Mouse (Mus musculus): ENCODE measurements at regions not wholly inside any gene's neighbourhood (a gene's known extent, or its start where the extent isn't known, plus 50 kb on each side); places are given as distances from the start of the nearest gene placed in this dataset.
"Not testable (repeated sequence)": the region's sequence is repeated elsewhere in the genome, so short reads cannot be mapped to it uniquely, and the experiment has no call there.

- DNase-seq (ENCODE audit: low read depth, low spot score) = not testable (repeated sequence)
Measured at GRCm38 (mm10) chr12:92886394-92887075, 1037.6 kb upstream of the Sel1l start.

DNA sequence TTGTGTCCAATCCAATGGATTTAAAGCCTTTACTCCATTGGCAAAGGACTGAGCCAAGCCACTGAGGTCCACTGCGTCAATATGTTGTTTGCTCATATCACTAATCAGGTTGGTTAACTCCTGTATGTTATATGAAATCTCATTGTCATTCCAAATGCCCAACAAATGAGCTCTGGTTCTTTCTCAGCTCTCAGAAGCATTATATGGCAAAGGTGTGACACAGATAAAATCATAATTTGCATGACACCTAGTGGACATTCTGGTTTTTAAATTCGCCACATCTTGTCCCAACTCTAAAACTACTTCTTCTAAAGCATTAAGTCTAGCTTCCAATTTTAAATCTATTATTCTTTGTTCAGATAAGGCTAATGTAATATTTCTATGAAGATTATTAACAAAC, 1035.1 kb upstream of the Sel1l start:
- not testable (repeated sequence) for DNase-seq (ENCODE audit: low read depth, low spot score)

DNA sequence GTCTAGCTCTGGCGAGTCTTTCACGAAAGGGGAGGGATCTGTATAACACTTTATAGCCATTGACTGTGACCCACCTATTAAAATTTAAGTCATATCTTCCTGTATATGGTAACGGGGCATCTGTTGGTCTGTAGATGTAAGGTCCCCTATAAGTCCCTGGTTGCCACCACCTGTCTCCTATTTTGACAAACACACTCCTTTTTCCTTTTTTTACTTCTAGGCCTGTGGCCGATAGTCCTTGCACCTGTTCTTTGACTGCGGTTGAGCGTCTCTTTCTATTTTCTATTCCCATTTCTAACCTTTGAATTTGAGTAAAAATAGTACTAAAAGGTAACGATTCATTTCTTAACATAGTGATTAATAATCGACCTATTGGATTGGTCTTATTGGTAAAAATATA, 1034.1 kb upstream of the Sel1l start:
- not testable (repeated sequence) for DNase-seq (ENCODE audit: low read depth, low spot score)

- not testable (repeated sequence) for DNase-seq (ENCODE audit: low read depth, low spot score)
Measured at GRCm38 (mm10) chr12:92882540-92882939, 1033.6 kb upstream of the Sel1l start.

GRCm38 (mm10) chr12:92873602-92874001, 1024.6 kb upstream of the Sel1l start:
- DNase-seq (ENCODE audit: low read depth, low spot score) = no peak

GRCm38 (mm10) chr12:92869336-92869735, 1020.4 kb upstream of the Sel1l start:
- DNase-seq (ENCODE audit: low read depth, low spot score) = no peak

GRCm38 (mm10) chr12:92823090-92823786, 974.3 kb upstream of the Sel1l start:
- DNase-seq (ENCODE audit: low read depth, low spot score) = no peak

DNA sequence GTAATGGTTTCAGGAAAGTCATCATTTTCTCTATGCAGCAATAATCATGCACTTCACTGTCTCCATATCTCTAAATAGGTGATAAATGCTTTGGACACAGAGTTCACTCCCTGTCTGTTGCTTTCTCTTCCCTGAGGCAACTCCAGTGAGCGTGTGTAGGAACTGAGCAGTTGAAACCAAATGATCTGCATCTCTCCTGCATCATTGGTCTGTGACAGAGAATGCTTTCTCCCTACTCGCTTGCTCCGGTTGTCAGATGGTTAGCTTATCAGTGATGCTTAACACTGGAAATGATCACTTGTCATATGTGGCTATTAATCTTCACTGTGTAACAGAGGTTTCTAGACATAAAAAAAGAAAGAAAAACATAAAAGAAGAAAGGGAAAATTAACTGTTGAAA, 969.7 kb upstream of the Sel1l start:
- DNase-seq (ENCODE audit: low read depth, low spot score) = no peak

- no peak for DNase-seq (ENCODE audit: low read depth, low spot score)
Measured at GRCm38 (mm10) chr12:92801121-92801520, 952.2 kb upstream of the Sel1l start.

DNA sequence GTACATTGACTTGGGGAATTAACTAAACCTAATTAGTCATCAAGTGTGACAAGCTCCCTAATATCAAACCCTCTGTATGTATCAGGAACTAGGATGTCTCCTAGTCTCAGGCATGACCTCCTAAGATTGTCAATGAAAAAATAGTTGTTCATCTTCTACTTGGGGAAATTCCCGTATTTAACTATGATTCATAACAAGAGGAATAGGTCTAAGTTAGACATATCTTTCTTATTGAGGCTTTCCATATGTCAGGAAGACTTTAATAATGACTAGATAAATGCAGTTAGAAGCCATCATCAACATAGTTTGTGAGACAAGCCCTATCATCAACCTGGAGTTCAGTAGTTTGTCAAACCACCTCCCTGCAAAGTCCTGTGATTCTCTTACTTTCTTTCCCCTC, 934.4 kb upstream of the Sel1l start:
- no peak for DNase-seq (ENCODE audit: low read depth, low spot score)

DNA sequence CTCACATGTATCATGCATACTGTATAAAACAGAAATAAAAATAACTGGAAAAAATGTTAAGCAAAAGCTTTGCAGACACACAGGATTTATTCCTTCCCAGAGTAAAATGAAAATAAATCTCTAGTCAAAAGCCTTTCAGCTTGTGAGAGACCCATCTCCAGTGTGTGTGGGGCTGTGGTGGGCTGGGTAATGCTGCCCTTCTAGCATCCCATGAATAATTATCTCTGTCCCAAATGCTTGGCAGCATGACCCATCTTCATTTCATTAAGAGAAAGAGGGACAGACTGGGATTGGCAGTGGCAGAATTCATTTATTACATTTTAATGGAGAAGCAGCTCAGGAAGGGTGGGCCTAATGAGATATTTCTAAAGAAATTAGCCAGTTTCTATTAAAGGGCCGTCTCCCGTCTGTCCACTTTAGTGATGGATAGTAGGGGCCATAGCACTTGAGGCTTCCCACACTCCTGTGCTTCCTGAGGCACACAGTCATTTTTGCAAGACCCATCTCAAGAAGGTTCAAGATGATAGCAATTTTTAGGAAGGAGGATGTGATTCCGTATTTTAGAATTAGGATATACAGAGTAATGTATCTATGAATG, 930.8 kb upstream of the Sel1l start:
- DNase-seq (ENCODE audit: low read depth, low spot score) = no peak

DNA sequence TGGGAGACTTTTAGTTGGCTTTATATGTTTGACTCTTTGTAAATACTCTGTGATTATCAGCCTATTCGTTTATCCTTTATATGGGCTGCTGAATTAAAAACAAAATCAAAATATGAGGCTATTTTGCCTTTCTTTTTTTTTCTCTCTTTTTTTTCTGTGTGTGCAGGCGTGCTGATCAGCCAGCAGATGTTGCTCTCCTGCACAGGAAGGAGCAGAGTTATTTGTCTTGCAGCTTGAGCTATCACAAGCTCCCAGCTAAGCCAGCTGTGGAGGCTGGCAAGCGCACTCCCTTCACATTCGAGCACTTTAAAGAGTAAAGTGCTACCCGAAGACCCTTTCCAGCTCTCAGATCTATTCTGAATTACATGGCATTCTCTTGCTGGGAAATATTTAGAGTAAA, 926.7 kb upstream of the Sel1l start:
- DNase-seq (ENCODE audit: low read depth, low spot score) = no peak

GRCm38 (mm10) chr12:92748576-92748975, 899.6 kb upstream of the Sel1l start:
- no peak for DNase-seq (ENCODE audit: low read depth, low spot score)

- DNase-seq (ENCODE audit: low read depth, low spot score) = no peak
Measured at GRCm38 (mm10) chr12:92740818-92741217, 891.9 kb upstream of the Sel1l start.

- no peak for DNase-seq (ENCODE audit: low read depth, low spot score)
Measured at GRCm38 (mm10) chr12:92739196-92739595, 890.2 kb upstream of the Sel1l start.

DNA sequence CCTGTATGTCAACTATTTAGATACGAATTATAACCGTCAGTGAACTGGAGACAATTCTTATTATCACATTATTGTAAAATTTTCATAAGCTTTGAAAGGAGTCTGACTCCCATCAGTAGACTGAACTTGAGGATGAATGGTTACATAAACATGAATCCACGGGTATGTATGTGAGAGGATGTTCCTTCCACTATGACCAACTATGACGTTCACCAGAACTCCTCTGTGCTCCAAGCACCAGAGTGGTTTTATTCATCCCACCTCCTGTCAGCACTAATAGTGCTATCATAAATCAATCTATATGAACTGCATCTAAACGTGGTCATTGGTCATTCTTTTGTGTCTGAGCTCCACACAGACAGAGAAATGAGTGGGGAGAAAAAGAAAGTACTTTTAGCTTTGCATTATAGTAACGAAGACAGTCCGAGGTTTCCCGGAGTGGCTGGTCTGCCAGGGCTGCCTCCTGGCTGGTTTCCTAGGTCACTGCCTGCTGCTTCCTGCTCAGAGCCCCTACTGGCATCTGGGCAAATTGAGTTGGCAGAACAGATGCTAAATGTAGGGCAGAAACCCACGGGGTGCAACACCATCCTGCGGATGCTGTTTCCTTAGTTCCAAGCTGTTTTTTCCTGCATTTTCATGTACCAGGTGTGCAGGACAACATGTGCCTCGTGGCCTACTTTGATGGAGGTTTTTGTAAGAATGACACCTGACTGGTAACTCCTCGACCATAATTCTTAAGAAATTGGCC, 888.8 kb upstream of the Sel1l start:
- DNase-seq (ENCODE audit: low read depth, low spot score) = no peak

GRCm38 (mm10) chr12:92723022-92723421, 874.1 kb upstream of the Sel1l start:
- DNase-seq (ENCODE audit: low read depth, low spot score) = no peak

DNA sequence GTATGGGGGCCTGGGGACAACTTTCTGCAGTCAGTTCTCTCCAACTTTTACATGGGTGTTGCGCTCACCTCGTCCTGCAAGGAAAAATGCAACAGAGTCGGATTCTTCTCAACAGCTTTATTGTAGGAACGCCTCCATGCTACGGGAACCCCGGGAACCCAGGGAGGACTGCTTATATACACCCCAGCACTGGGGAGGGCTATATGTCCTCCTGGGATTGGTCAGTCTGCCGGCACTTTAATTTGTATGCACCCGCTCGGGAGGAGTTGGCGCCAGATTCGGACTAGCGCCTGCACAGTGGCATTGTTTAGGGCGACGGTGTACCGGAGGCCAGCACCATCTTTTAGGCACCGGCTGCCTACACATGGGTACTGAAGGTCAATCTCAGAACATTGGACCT, 864.5 kb upstream of the Sel1l start:
- no peak for DNase-seq (ENCODE audit: low read depth, low spot score)

DNA sequence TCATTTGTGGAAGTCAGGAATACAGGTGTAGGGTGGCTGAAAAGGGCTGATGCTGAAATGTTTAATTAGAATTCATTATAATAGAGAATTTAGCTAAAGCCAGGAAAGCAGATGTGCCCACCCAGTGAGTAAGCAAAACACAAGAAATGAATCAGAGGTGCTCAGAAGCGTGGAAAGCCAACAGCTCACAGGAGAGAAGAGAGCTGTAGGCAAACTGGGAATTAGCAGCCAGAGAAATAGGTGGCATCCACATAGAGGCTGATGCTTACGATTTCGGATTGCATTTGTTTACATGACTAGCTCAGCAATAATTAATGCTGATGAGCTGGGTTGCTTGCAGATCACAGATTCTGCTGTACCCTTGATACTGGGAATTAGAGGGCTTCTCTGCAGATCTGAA, 859.5 kb upstream of the Sel1l start:
- no peak for DNase-seq (ENCODE audit: low read depth, low spot score)

GRCm38 (mm10) chr12:92703731-92704130, 854.8 kb upstream of the Sel1l start:
- no peak for DNase-seq (ENCODE audit: low read depth, low spot score)

GRCm38 (mm10) chr12:92692956-92693355, 844.0 kb upstream of the Sel1l start:
- DNase-seq (ENCODE audit: low read depth, low spot score) = no peak

- DNase-seq (ENCODE audit: low read depth, low spot score) = no peak
Measured at GRCm38 (mm10) chr12:92672396-92672795, 823.4 kb upstream of the Sel1l start.
